Mouse (Mus musculus): ENCODE data around the gene Epop.

Gene Epop

DNA sequence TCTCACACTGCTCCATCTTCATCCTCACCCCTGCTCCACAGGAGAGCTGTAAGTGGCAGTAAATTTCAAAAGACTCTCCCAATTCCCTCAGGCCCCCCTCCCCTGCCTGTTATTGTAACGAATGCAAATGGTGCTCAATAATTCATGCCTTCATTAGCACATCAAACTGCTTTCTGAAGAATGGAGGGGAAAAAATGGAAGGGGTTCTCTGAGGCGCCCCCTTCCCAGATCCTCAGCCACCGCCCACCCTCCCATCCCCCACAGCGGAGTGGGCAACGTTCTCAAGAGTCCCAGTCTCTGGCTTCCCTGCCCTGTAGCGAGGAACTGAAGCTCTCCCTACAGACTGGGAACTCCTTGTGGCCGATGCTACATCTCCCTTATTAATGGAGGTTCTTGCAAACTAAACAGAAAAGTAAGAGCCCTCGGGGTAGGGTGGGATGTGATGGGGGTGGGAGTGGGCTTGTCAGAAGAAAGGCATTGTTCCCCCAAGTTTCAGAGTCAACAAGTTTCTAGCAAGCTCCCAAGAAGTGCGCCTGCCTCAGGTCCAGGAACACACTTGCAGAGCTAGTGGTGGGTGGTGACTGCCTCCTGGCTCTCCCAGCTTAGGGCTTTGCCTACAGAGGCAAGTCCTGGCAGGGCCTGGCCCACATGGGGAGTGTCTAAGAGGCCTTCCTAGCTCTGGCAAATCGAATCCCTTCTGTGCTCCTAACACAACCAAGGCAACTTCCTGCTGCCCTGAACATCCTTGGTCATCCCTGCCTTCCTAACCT is 50.2 kb downstream of the Epop start:
- no peak for DNase-seq

DNA sequence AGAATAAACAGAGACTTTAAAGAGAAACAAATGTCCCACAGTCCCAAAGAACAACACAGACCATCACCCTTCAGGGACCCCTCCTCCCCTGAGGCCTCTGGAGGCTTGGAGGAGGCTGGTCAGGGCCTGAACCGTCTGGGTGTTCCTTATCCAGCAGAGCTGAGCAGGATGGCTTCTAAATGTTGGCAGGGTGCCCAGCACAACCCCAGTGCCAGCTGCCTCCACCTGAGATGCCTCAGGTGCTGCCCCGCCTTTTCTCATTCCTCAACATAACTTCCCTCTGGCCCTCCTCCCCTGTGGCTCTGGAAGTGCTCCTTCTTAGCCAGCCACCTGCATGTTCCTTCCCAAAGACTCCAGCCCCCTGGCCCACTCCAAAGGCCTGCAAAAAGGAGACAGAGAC is 51.2 kb downstream of the Epop start:
- no peak for DNase-seq

All from thymus, postnatal 25 days (tissue).